Mouse (Mus musculus) adrenal gland, postnatal 25 days (tissue): ENCODE data around the gene Rnf114. TPM values are rescaled to one million over a fixed set of nuclear protein-coding genes. Genes with fewer than 3 reads are reported as not detected.

ENCODE experiments used
- DNase-seq: peaks from one replicate; pipeline ENCODE4 v3.0.0; 2021; ENCODE audit warnings: mixed read lengths
- total RNA-seq: library from RNA; stranded (reverse); gene quantifications from 2 replicates; pipeline ENCODE4 v1.2.3, GENCODE M21; 2021

Gene Rnf114
- total RNA-seq, 1 experiment from 2014 or later = 71.6 TPM

DNA sequence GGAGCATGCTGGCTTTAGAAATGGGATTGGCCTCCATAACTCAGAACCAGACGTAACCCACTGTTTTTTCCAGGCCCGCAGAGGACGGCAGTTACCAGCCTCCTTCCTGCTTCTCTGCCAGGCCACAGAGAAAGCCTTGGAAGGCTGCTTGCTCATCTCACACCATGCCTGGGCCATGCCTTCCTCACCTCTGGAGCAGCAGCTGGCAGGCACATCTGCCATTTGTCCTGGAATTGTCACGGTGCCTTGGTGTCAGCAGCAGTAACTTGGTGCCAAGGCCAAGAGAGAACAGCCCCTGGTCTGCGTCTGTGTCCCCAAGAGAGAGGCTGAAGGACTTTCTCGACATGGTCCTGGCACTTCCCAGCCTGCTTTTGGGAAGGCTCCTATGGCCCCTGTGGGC, 18.2 kb upstream of the Rnf114 start:
- DNase-seq = no peak

DNA sequence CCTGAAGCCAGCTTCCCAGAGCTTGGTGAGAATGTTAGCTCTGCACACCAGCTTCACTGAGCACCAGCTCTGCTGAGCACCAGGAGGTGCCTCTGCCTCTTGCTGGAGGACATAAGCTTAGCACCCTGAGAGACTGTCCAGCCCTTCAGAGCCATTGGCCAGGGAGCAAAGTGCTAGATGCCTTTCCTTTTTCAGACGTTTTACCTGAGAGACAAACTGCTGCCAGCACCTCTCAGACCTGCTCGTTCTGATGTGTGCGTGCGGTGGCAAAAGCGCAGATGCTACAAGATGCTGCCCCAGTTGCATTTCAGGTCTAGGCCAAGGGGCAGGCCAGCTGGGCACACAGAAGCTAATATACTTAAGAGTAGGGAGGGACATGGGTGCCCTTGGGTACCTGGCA, 16.8 kb upstream of the Rnf114 start:
- no peak for DNase-seq

DNA sequence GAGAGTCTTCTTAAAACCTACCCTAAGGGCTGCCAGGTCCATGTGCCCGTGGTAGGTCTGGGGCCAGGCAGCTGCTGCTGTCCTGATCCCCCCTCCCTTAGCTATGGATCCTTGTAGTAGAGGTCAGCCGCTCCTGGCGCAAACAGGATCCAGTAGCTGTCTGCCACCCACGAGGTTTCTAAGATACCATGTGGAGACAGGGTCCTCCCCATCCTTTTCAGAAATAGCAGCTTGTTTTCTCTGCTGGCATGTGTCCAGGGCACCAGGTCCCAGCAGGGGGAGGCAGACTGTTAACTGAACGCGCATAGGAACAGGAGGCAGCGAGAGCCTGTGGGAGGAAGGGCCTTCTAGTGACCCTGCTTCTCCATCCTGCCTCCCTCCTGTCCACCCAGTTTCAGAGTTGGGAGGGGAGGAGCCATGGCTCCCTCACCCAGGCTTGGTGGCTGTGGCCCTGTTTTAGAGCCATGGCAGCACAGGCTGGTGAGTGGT, 16.2 kb upstream of the Rnf114 start:
- peak; percentile 60 for DNase-seq

DNA sequence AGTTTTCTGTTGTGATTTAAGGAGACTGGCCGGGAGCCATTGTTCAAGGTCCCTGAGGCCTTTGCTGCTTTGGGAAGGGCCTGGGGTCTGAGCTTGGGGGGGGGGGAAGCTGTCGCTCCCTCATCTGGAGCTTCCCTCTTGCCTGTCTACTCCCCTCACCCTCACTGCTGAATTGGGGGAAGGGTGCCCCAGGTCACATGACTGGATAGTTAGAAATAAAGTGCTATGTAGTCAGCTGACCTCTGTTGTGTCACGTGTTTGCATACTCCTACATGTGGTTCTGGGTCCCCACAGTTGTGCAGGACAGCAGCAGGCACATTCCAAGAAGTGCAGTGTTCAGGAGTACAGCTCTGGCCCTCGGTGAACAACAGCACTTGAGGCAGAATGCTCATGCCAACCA, 15.7 kb upstream of the Rnf114 start:
- no peak for DNase-seq

DNA sequence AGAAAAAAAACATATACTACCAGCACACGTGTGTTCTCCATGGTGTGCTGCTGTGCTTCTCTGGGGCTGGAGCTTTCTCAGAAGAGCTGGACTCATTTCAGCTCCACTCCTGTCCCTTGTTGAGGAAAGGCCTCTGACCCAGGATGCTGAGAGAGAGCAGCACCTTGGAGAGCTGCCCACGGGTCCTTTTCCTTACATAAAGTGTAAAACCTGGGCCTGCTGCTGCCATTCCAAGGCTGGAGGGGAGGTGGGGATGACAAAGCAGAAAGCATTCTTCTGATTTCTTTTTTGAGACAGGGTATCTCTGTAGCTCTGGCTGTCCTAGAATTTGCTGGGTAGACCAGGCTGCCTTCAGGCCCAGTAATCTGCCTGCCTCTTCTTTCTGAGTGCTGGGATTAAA, 14.3 kb upstream of the Rnf114 start:
- no peak for DNase-seq

DNA sequence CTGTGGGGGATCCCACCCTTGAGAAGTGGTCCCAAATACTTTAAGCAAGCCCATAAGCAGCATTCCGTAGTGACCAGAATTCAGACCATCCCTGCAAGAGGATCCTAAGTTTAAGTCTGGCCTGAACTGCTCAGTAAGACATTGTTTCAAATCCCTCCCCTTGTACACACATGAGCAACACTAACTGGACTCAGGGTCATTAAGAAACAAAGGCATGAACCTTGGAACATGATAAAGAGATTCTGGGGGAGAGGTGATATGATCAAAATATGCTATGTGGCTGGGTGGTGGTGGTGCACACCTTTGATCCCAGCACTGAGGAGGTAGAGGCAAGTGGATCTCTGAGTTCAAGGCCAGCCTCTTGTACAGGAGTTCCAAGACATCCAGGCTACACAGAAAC, 12.9 kb upstream of the Rnf114 start:
- no peak for DNase-seq

DNA sequence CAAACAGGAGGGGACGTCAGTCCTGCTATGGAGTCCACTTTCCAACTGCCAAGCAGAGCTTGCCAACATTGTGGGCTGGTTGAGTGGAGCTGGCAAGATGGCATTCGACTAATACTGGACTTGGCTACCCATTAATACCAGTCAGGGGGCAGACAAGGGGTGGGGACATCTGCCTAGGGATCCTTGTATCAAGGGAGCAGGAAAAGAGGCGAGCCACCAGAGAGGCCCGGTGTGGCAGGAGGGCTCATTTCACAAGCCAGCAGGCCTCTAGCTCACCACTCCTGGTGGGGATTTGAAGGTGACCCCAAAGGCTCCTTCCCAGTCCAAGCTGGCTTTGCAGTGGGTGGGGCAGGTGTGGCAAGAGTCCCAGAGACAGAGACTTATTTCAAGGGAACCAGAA, 9.8 kb upstream of the Rnf114 start:
- no peak for DNase-seq

DNA sequence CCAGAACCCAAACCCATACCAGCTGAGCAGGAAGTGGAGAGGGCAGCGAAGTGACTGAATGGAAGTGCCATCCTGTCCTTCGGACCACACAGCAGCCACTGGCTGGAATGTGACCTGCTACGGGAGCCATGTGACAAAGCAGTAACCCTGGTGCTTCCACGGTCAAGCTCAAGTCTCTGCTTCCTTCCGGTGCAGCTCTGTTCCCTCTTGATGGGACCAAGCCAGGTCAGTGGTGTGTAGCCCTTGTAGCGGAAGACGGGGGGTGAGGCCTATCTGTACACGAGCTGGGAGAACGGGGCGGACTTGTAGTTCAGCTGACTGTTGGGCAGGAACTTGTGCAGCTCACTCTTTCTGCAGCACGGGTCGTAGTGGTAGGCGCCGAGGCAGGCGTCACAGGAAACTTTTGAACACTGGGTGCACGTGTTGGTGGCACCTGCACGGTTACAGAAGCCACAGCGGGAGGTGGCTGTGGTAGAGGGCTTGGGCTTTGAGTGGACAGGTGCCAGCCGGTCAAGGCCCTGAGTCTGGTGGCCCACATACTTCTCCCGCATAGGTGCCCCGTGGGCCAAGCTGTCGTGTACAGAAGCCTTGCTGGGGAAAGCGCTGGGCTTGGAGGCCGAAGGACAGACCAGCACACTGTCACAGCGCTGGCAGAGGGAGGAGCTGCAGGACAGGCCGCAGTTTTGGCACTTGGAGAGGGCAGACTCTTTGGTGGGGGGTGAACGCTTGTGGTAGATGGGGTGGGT, 9.2 kb upstream of the Rnf114 start:
- no peak for DNase-seq

DNA sequence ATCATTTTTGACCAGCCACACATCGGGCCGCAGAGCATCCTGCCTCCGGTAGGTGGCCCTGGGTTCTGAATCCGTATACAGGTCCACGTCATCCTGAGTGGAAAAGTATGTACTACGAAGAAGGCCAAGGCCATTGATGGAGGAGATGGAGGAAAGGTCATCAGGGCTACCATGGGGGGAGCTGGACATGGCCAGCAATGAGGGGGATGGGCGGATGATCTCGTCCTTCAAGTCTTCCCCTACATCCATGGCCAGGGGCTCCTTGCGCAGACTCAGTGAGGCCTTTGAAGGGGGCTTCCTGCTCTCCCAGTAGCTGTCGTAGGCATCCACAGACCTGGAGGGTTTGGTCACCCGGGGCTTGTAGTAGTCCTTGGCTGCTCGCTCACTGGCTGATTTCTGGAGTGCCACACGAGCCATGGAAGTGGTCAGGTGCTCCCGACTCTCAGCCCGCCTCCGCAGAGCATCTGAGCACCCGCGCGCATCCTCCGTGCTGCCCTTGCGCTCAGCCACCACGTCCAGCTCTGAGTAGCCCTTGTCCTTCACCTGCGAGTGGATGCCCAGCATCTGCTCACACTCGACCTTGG, 8.5 kb upstream of the Rnf114 start:
- DNase-seq = no peak

DNA sequence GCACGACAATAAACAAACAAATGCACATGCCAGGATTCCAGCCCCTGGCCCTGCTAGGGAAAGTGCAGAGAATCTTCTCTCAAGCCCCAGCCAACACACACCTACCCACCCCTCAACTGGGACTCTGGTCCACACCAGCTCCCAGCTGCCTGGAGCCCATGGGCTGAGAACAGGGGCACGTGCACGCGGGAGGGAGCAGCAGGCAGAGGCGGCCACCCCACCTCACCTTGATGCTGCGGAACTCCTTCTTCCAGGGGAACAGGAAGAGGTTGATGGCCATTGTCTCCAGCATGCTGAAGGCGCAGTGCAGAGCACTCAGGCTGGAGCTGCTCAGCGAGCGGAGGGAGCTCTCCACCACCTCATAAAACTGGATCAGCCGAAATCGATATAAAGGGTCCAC, 7.5 kb upstream of the Rnf114 start:
- no peak for DNase-seq

DNA sequence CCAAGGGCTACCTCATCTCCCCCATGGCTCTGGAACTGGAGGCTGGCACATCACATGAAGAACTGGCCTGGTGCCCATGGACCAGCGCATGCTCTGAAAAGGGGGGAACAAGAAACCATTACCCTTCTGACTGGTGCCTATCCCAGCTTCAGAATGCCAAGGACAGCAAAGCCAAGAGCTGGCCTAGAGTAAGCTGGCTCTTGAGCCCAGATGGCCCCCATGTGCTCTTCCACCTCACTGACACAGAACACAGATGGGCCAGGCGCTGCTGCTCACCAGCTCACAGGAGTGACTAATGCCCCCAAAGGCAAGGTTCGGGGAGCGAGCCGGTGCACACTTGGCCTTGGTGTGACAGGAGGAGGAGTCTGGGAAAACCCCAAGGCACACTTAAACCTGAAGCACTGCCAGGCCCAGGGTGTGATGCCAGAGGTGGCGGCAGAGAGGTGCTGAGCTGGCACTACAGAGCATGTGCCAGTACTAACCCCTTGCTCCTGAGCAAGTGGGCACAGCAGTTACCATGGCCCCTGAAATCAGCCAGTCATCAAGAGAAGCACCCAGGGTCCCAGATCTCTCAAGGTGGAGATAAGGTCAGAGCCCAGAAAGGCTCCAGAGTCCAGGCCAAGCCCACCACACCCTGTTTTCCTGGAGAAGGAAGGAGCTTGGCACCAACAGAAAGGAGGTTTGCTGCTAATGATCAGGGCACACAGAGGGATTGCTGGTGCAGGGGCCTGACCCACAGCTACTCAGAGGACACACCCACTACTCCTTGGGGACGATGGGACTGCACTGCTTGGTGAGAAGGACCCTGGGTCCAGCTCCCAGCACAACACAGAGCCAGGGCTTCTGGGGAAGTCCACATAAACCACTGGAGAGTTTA, 6.7 kb upstream of the Rnf114 start:
- DNase-seq = peak; percentile 79

DNA sequence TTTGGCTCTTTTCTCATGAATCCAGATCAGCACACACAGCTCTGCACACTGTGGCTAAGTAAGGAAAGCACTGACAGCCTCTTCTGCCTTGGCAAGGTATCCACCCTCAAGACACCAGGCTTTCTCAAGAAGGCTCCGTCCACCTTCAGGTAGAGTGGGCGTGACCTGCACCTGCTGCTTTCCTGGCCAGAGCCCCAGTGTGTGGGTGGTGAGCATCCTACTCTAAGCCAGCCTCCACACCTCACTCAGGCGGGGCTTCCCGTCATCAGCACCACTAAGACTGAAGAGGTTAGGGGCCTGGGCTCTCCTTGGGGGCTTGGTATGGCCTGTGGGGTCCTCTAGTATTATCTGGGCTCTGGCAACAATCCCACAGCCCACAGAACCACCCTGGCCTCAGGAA, 5.9 kb upstream of the Rnf114 start:
- no peak for DNase-seq

DNA sequence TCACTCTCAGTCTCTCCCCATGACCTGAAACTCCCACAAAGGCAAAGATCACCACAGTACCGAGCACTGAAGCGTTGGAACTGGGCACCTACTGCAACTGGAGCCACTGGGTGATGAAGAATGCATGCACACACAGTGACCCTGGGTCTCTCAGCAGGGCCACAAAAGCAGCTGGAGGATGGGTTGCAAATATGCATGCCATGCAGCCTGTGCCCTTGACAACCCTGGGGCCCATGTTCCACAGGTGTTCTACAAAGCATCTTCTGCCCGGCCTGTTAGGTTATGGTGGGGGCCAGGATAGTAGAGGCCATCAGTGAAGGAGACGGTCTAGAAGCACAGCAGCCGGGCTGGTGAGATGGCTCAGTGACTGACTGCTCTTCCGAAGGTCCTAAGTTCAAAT, 4.9 kb upstream of the Rnf114 start:
- no peak for DNase-seq

DNA sequence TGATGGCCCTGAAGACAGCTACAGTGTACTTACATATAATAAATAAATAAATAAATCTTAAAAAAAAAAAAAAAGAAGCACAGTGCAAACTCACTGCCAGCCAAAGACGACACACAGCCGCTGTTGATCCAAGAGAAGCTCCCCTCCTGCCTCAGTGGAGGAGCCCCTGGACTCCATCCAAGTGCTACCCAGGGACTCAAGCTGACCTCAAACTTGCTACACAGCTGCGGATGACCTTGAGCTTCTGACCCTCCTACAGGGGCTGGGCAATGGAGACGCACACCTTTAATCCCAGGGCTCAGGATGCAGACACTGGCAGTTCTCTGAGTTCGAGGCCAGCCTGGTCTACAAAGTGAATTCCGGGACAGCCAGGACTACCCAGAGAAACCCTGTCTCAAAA, 4.5 kb upstream of the Rnf114 start:
- peak; percentile 30 for DNase-seq

DNA sequence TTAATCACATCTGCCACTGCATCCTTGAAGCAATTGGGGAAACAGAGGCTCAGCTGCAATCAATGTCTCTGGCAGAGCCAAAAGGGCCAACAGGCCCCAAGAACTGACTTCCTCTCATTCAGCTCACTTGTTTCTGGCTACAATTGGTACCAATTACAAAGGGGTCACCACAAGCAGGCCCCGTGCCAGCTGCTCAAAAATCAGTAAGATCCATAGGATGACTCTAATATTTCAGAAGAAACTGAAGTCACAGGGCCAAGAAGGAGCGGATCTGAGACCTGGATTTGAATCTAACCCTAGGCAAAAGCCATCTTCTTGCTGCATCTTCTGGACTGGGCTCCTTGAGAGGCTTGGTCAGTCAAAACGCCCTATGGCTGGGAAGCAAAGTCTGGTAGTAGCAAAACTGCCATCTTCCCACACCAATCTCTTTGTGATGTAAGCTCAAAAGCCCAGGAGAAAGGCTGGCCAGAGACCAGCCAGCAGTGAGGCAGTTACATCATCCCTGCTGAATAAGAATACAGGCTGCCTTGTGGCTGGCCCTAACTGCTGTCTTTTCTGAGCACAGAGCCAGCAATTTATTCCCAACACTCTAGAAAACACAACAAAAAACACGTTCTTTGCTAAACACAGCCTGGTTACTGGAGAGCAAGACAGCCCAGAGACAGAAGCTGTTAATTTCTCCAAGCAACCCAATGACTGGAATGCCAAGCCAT, 1.5 kb upstream of the Rnf114 start:
- peak; percentile 36 for DNase-seq

DNA sequence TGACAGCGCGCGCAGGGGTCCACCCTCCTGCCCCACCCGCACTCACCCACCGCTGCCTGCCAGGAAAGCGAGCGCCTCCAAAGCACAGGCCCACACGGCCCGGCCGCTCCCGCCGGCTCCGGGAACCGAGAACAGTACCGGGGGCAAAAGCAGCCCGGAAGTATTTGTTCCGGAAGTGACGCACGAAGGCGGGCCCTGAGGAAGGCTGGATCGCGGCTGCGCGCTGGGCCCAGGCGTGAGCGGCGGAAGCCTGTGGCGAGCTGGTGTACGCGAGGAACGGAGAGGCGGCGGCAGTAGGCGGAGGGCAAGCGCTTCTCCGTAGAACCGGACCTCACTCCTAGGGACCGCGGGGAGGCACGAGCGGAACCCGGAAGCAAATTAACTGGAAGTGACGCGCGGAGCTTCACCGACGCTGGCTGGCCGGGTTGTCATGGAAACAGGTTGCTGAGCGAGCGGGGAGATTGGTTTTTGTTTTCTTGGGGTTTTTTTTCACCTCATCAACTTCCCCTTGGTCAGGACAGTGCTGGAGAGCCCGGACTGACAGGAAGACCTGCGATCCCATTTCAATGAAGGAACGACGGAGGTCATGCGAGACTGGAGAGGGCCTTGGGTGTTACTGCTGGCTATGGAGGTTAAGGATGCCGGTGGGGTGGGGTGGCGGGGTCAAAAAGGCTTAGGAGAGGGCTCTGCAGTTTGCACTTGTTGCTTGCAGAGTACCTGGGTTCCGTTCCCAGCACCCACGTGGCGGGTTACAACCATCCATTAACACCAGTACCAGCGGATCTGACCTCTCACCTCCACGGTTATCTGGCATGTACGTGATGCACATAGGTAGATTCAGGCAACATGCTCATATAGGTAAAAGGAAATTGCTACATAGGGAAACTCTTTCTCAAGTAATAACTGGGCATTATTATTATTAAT, 530 bp downstream of the Rnf114 start, which contains the start of gene Spata2:
Gene Spata2 (minus strand): TSS at position 175 of the 924 bp plus-strand sequence.
- DNase-seq = peak; percentile 92

DNA sequence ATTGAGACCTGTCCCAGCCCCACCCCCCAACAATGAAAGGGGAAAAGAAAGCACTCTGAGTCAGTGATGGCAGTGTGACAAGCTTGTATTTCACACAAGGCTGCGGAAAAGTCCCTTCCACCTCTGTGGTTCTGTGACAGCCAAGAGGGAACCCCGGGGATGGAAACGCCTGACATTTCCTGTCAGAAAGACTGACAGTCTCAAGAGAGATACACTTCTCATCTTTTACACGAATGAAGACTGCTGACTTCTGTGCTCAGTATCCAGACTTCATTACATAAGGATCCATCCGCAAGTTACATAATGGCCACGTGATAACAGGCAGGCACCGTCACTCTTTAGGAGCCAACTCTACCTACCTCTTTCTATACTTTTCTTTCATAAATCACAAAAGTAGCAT, 4.0 kb downstream of the Rnf114 start:
- no peak for DNase-seq

DNA sequence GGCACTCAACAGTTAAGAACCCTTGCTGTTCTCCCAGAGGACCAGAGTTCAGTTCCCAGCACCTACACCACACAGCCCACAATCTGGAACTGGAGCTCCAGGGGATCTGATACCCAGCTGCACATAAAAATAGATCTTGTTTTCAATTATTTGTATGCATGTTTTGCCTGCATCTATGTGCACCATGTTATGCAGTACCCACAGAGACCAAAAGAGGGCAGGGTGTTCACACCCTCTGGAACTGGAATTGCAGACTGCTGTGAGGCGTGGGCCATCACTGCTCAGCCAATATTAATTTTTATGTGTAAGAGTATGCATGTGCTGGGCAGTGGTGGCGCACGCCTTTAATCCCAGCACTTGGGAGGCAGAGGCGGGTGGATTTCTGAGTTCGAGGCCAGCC, 4.8 kb downstream of the Rnf114 start:
- peak; percentile 32 for DNase-seq

DNA sequence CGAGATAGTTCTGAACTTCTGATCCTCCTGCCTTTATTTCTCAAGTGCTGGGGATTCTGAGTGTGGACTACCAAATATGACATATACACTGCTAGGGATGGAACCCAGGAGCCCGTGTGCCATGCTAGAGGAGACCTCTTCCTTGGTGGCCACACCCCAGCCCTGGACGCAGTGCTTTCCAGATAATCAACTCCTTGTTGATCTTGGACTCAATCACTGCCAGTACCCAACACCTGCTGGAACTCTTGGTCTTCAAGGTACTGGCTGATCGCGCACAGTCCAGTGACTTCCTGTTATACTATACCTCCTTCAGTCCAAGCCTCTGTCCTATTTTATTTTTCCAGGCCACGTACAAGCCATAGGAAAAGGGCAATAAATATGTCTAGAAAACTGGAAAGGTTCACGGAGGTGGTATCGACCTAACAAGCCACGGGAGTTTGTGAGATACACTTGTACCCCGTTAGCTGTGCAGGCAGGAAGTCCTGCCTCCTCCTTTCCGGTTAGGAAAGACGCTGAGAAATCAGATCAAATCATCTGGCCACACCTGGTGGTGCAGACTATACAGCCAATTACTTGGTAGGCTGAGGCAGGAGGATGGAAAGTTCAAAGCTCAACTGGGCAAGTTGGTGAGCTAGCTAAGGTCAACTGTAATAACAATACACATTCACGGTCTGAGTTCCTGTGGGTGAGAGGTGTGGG, 10.3 kb downstream of the Rnf114 start:
- DNase-seq = no peak

DNA sequence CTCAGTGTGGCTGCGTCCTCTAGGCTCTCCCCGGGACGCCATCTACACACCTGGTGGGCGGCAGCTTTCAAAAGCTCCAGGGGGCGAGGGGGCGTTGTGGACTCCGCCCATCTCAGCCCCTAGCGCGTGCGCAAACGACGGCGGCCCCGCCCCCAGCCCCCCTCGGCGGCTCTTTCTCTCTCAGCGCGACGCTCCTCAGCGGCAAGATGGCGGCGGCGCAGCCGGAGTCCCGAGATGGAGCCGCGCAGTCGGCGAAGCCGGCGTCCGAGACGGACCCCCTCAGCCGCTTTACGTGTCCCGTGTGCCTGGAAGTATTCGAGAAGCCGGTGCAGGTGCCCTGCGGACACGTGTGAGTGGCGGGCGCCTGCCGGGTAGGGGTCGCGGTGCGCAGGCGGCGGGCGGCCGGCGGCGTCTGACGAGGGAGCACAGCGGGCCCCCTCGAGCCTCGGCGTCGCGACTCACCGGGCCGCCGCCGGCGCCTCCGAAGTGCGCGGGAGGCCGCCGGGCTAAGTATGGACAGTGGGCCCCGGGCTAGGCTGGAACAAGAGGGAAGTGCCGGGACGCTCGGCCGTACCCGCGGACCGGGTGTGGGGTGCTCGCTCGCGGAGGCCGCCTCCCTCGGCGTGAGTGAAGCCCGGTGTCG, 10.9 kb downstream of the Rnf114 start:
- peak; percentile 92 for DNase-seq
